Mouse (Mus musculus) gastrocnemius, postnatal 36 days (tissue): ENCODE measurements around the gene Svs5. TPM values are rescaled to one million over a fixed set of nuclear protein-coding genes. Genes with fewer than 3 reads are reported as not detected.

Experiments
- DNase-seq, 2 experiments: peaks; one replicate each; pipeline ENCODE4 v3.0.0; 2022
- intact Hi-C: fragments of 180-260 bp; cut with DNase I; formaldehyde crosslinking; loops from one replicate; pipeline ENCODE4 v1.15.1; 2025
- microRNA-seq, 2 experiments: library from miRNA; unstranded; fragments of <30 nt; microRNA quantifications; one replicate each; pipeline ENCODE4 v1.2.0; 2021
- total RNA-seq, 2 experiments: library from RNA; stranded (reverse); gene quantifications; 2 replicates each; pipeline ENCODE4 v1.2.3; 2021

Gene Svs5
- total RNA-seq, 2 experiments from 2014 or later = not detected

GRCm38 (mm10) chr2:164377478-164378426, 45.2 kb downstream of the Svs5 start:
- no peak for DNase-seq
- intact Hi-C loops = no loop called here

- intact Hi-C loops = no loop called here
- DNase-seq = no peak
These were observed 49.2 kb downstream of the Svs5 start for GRCm38 (mm10) chr2:164381726-164382125.

- intact Hi-C loops = no loop called here
- DNase-seq = no peak
These were observed 50.4 kb downstream of the Svs5 start for GRCm38 (mm10) chr2:164382971-164383370.

Small RNAs within 50 kb of the gene (microRNA-seq; reads per million reads assigned to microRNA genes)
- gene Mir7678 = 0 reads per million in 2 experiments

Other genes with a start within 250 kb of the Svs5 start
- under 1 TPM; 0.46 to 0.67 TPM for gene Kcns1, start 161.6 kb upstream of the Svs5 start, total RNA-seq
- under 1 TPM in 1 of 2 experiments, not detected in 1; 0.20 TPM for gene Wfdc5, start 150.0 kb upstream of the Svs5 start, total RNA-seq
- not detected for gene Wfdc12, start 142.1 kb upstream of the Svs5 start, total RNA-seq
- not detected for gene Wfdc15a, start 132.6 kb upstream of the Svs5 start, total RNA-seq
- not detected for gene Wfdc15b, start 111.1 kb upstream of the Svs5 start, total RNA-seq
- not detected for gene Svs2, start 94.3 kb upstream of the Svs5 start, total RNA-seq
- not detected for gene Svs3b, start 76.1 kb upstream of the Svs5 start, total RNA-seq
- gene Svs4, start 54.3 kb upstream of the Svs5 start, total RNA-seq = not detected
- not detected for gene Svs3a, start 43.5 kb upstream of the Svs5 start, total RNA-seq
- gene Svs6, start 16.0 kb upstream of the Svs5 start, total RNA-seq = not detected
- 1 to 10 TPM in 1 of 2 experiments, not detected in 1; 1.1 TPM for gene Slpi, start 56.4 kb downstream of the Svs5 start, total RNA-seq
- gene Rbpjl, start 70.4 kb downstream of the Svs5 start, total RNA-seq = not detected
- 1 to 10 TPM; 1.5 to 1.7 TPM for gene Matn4, start 72.4 kb downstream of the Svs5 start, total RNA-seq
- 10 to 100 TPM; 36.5 to 50.3 TPM for gene Sdc4, start 111.1 kb downstream of the Svs5 start, total RNA-seq
- 10 to 100 TPM; 17.2 to 20.3 TPM for gene Sys1, start 124.2 kb downstream of the Svs5 start, total RNA-seq
- gene Gm20458, start 128.2 kb downstream of the Svs5 start, total RNA-seq = 1 to 10 TPM; 2.5 to 5.3 TPM
- gene Trp53tg5, start 141.0 kb downstream of the Svs5 start, total RNA-seq = not detected
- 10 to 100 TPM; 24.6 to 25.8 TPM for gene Dbndd2, start 153.4 kb downstream of the Svs5 start, total RNA-seq
- 10 to 100 TPM; 31.8 to 32.5 TPM for gene Pigt, start 164.8 kb downstream of the Svs5 start, total RNA-seq
- gene Wfdc2, start 229.7 kb downstream of the Svs5 start, total RNA-seq = under 1 TPM in 1 of 2 experiments, not detected in 1; 0.71 TPM
- not detected for gene Spint3, start 240.7 kb downstream of the Svs5 start, total RNA-seq